Mouse (Mus musculus): ENCODE data around the gene Fbxw21. TPM values are rescaled to one million over a fixed set of nuclear protein-coding genes. Genes with fewer than 3 reads are reported as not detected.
A peak's percentile ranks its signal among the peaks of the same experiment; 100 is the strongest.

The Fbxw21 gene
- total and polyA plus RNA-seq, 3 experiments, result not detected

DNA sequence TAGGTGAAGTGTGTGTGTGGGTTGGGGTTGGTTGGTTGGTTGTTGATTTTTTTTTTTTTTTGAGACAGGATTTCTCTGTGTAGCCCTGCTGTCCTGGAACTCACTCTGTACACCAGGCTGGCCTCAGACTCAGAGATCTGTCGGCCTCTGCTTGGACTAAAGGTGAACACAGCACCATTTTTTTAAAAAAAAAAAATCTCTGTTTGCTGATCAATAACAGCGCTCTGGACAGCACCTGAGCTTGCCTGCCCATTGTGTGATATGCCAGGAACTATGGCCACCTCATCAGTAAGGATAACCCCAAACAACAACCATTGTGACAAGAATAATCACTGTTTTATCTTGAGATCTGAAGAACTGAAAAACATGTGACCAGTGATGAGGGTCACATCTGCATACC, 36.8 kb downstream of the Fbxw21 start:
- Histone ChIP-seq H3K27me3 (ENCODE audit: control insufficient read depth, insufficient read depth, low read length) (no peaks in the 10 kb centered on the region), H3K9ac (ENCODE audit: low read depth, low read length) (no peak overlapping the region), H3K4me1 (ENCODE audit: control insufficient read depth, insufficient read depth, low read length) (no peaks in the 10 kb centered on the region), H3K79me2 (replicated peaks; ENCODE audit: control insufficient read depth, insufficient read depth, low read length) (no peaks in the 10 kb centered on the region), H3K36me3 (ENCODE audit: control insufficient read depth, insufficient read depth, low read length) (no peaks in the 10 kb centered on the region), H3K4me3 (no peak overlapping the region), H3K27ac (no peak overlapping the region)
- 77% methylated on average over 2 of the region's 2 CpGs for WGBS
- TF ChIP-seq CTCF (IDR thresholded peaks at IDR 0.05), result no peak
- TF ChIP-seq EP300 (IDR thresholded peaks at IDR 0.05; ENCODE audit: insufficient read depth, low read depth, low read length), result no peak
- no peak for TF ChIP-seq POLR2A (IDR thresholded peaks at IDR 0.05; ENCODE audit: insufficient read depth, low read depth, low read length)
- intact Hi-C loops (cut with DNase I), result no loop called here
- no peak for DNase-seq

DNA sequence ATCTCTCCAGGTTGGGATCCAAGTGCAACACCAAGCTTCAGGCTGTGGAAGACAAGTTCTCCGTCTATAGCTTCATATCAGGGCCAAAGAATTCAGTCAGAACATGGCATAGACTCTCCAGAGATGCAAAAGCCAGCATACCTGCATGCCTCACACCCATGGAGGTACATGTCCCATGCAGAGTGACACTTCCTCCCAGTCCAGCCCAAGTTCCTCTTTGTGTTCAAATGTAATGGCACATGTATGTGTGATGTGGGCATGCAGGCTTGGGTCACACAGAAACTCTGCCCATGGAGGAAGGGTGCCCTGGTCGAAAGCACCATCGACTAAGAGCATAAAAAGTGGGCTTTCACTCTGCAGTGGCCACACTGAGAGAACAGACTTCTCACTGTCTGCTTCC, 37.7 kb downstream of the Fbxw21 start:
- DNase-seq, result no peak
- no peaks in the 10 kb centered on the region for H3K79me2 ChIP-seq (replicated peaks; ENCODE audit: control insufficient read depth, insufficient read depth, low read length)
- intact Hi-C loops (cut with DNase I), result no loop called here
- 86% methylated on average over 3 of the region's 3 CpGs for WGBS
- no peaks in the 10 kb centered on the region for H3K4me1 ChIP-seq (ENCODE audit: control insufficient read depth, insufficient read depth, low read length)
- no peak overlapping the region for H3K9ac ChIP-seq (ENCODE audit: low read depth, low read length)
- no peak overlapping the region for H3K4me3 ChIP-seq
- no peaks in the 10 kb centered on the region for H3K36me3 ChIP-seq (ENCODE audit: control insufficient read depth, insufficient read depth, low read length)
- H3K27ac ChIP-seq, result no peak overlapping the region
- no peaks in the 10 kb centered on the region for H3K27me3 ChIP-seq (ENCODE audit: control insufficient read depth, insufficient read depth, low read length)
- TF ChIP-seq POLR2A (IDR thresholded peaks at IDR 0.05; ENCODE audit: insufficient read depth, low read depth, low read length) (no peak), CTCF (IDR thresholded peaks at IDR 0.05) (no peak), EP300 (IDR thresholded peaks at IDR 0.05; ENCODE audit: insufficient read depth, low read depth, low read length) (no peak)

DNA sequence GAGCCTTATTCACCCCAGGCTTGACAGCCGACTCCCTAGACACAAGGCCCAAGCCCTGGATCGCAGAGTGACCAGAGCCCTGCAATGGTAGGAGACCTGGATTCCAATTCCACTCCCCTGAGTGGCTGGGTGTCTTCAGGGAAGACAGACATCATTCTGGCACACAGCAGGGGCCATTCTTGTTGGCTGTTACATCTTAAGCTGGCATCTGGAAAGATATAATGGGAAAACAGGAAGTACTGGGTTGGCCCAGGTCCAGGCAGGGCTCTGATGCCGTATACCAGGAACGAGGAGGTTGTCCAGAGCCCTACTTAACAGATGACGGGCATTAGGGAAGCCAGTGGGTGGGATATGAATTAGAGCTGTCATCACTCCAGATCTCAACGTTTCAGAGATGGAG, 38.6 kb downstream of the Fbxw21 start:
- Histone ChIP-seq H3K79me2 (replicated peaks; ENCODE audit: control insufficient read depth, insufficient read depth, low read length) (no peaks in the 10 kb centered on the region), H3K4me3 (no peak overlapping the region), H3K4me1 (ENCODE audit: control insufficient read depth, insufficient read depth, low read length) (no peaks in the 10 kb centered on the region), H3K27me3 (ENCODE audit: control insufficient read depth, insufficient read depth, low read length) (no peaks in the 10 kb centered on the region), H3K27ac (no peak overlapping the region), H3K36me3 (ENCODE audit: control insufficient read depth, insufficient read depth, low read length) (no peaks in the 10 kb centered on the region), H3K9ac (ENCODE audit: low read depth, low read length) (no peak overlapping the region)
- TF ChIP-seq CTCF (IDR thresholded peaks at IDR 0.05) (no peak), EP300 (IDR thresholded peaks at IDR 0.05; ENCODE audit: insufficient read depth, low read depth, low read length) (no peak), POLR2A (IDR thresholded peaks at IDR 0.05; ENCODE audit: insufficient read depth, low read depth, low read length) (no peak)
- 26% methylated on average over 6 of the region's 6 CpGs for WGBS
- DNase-seq, result no peak
- intact Hi-C loops (cut with DNase I), result no loop called here

DNA sequence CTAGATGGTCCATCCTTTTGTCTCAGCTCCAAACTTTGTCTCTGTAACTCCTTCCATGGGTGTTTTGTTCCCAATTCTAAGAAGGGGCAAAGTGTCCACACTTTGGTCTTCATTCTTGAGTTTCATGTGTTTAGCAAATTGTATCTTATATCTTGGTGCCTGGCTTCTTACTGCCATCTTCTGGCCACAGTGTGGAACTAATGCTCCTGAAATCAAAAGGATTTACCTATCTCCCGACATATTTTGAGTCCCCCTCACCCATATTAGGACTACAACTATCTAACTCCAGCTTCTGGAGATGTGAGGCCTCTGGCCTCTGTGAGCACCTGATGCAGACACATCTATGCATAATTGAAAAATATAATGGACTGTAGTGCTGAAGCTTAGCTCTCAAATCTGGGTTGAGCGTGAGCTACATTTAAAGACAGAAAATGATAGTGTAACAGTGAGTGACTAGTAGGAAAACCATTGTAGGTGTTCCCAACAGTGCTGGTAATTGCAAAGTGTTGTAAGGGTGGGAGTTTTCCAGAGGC, 39.2 kb downstream of the Fbxw21 start:
- no peaks in the 10 kb centered on the region for H3K79me2 ChIP-seq (replicated peaks; ENCODE audit: control insufficient read depth, insufficient read depth, low read length)
- no peaks in the 10 kb centered on the region for H3K4me1 ChIP-seq (ENCODE audit: control insufficient read depth, insufficient read depth, low read length)
- intact Hi-C loops (cut with DNase I), result loop anchor here (1.0 kb wide), 2 partner anchors 34 to 122 kb away; no protein-coding TSS in a partner anchor
- WGBS, result 45% methylated on average over 2 of the region's 2 CpGs
- DNase-seq, result no peak
- no peaks in the 10 kb centered on the region for H3K27me3 ChIP-seq (ENCODE audit: control insufficient read depth, insufficient read depth, low read length)
- no peak for TF ChIP-seq POLR2A (IDR thresholded peaks at IDR 0.05; ENCODE audit: insufficient read depth, low read depth, low read length)
- peak; percentile 73 for TF ChIP-seq CTCF (IDR thresholded peaks at IDR 0.05)
- TF ChIP-seq EP300 (IDR thresholded peaks at IDR 0.05; ENCODE audit: insufficient read depth, low read depth, low read length), result no peak
- no peaks in the 10 kb centered on the region for H3K36me3 ChIP-seq (ENCODE audit: control insufficient read depth, insufficient read depth, low read length)
- H3K27ac ChIP-seq, result no peak overlapping the region
- no peak overlapping the region for H3K9ac ChIP-seq (ENCODE audit: low read depth, low read length)
- H3K4me3 ChIP-seq, result no peak overlapping the region

DNA sequence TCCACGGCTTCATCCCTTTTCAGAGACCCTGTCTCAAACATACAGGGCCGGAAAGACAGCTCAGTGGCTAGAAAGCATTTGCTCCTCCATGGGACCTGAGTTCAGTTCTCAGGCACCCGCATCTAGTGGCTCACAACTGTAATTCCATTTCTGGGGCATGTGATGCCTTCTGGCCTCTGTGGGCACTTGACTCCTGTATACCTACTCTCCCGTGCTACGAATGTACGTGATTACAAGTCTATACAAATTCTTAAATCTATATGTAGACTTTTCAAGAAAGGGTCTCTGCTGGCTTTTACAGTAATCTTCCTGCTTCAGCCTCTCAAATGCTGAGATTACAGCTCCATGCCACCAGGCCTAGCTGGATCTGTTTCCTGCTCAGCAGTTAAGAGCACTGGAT, 40.9 kb downstream of the Fbxw21 start:
- Histone ChIP-seq H3K4me1 (ENCODE audit: control insufficient read depth, insufficient read depth, low read length) (no peaks in the 10 kb centered on the region), H3K36me3 (ENCODE audit: control insufficient read depth, insufficient read depth, low read length) (no peaks in the 10 kb centered on the region), H3K79me2 (replicated peaks; ENCODE audit: control insufficient read depth, insufficient read depth, low read length) (no peaks in the 10 kb centered on the region), H3K4me3 (no peak overlapping the region), H3K27ac (no peak overlapping the region), H3K9ac (ENCODE audit: low read depth, low read length) (no peak overlapping the region), H3K27me3 (ENCODE audit: control insufficient read depth, insufficient read depth, low read length) (no peaks in the 10 kb centered on the region)
- DNase-seq, result no peak
- WGBS, result 88% methylated on average over 6 of the region's 6 CpGs
- TF ChIP-seq CTCF (IDR thresholded peaks at IDR 0.05), result no peak
- no peak for TF ChIP-seq POLR2A (IDR thresholded peaks at IDR 0.05; ENCODE audit: insufficient read depth, low read depth, low read length)
- TF ChIP-seq EP300 (IDR thresholded peaks at IDR 0.05; ENCODE audit: insufficient read depth, low read depth, low read length), result no peak
- intact Hi-C loops (cut with DNase I), result no loop called here

DNA sequence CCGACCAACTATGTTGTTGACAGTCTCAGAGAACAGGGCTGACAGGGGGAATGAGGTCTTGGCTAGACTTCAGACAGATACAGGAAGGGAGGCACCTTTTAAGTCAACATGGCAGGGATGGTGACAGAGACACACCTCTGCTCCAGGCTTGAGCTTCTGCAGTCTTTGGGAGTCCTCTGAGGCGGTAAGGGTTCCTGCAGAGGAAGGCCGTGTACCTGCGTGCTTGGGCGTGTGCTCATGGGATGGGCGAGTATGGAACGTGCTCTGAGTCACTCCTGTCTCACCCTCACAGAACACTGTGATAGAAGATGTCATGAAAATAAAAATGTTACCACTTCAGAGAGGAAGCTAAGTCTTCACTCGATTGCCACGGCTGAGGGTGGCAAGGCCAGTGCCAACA, 42.3 kb downstream of the Fbxw21 start:
- H3K4me3 ChIP-seq, result no peak overlapping the region
- H3K36me3 ChIP-seq (ENCODE audit: control insufficient read depth, insufficient read depth, low read length), result no peaks in the 10 kb centered on the region
- intact Hi-C loops (cut with DNase I), result no loop called here
- no peaks in the 10 kb centered on the region for H3K79me2 ChIP-seq (replicated peaks; ENCODE audit: control insufficient read depth, insufficient read depth, low read length)
- no peak overlapping the region for H3K27ac ChIP-seq
- no peaks in the 10 kb centered on the region for H3K4me1 ChIP-seq (ENCODE audit: control insufficient read depth, insufficient read depth, low read length)
- H3K9ac ChIP-seq (ENCODE audit: low read depth, low read length), result no peak overlapping the region
- TF ChIP-seq CTCF (IDR thresholded peaks at IDR 0.05) (no peak), POLR2A (IDR thresholded peaks at IDR 0.05; ENCODE audit: insufficient read depth, low read depth, low read length) (no peak), EP300 (IDR thresholded peaks at IDR 0.05; ENCODE audit: insufficient read depth, low read depth, low read length) (no peak)
- DNase-seq, result peak in 1 of 2 experiments; percentile 16
- WGBS, result 67% methylated on average over 9 of the region's 9 CpGs
- no peaks in the 10 kb centered on the region for H3K27me3 ChIP-seq (ENCODE audit: control insufficient read depth, insufficient read depth, low read length)

Measured in heart, adult 2 months (tissue).